Mouse (Mus musculus) neural tube, embryonic 11.5 days (tissue): ENCODE results near the gene Tmem190. TPM values are rescaled to one million over a fixed set of nuclear protein-coding genes. Genes with fewer than 3 reads are reported as not detected.
"Not testable (repeated sequence)": the region's sequence is repeated elsewhere in the genome, so short reads cannot be mapped to it uniquely, and the experiment has no call there.

Source experiments
- ATAC-seq: fragments of 200-750 bp; cut with Nextera tagmentation; 2 replicates; pipeline ENCODE4 v1.8.0; 2017; ENCODE audit warnings: moderate number of reproducible peaks, mild to moderate bottlenecking, moderate TSS enrichment, moderate library complexity; ENCODE audit not compliant: insufficient read depth, low FRiP score, low TSS enrichment
- DNase-seq: peaks from one replicate; pipeline ENCODE4 v3.0.0-alpha.2; 2015; ENCODE audit warnings: low spot score
- H3K27ac ChIP-seq: fragments of 300-500 bp; sonication (generic); 2 replicates; pipeline ENCODE4 v1.5.1; 2014; ENCODE audit warnings: low read depth, mild to moderate bottlenecking, low read length
- H3K27me3 ChIP-seq: fragments of 300-500 bp; sonication (generic); 2 replicates; pipeline ENCODE4 v1.6.1; 2014; ENCODE audit warnings: mild to moderate bottlenecking, low read length, mixed read lengths; ENCODE audit not compliant: control insufficient read depth, insufficient read depth
- H3K36me3 ChIP-seq: fragments of 300-500 bp; sonication (generic); 2 replicates; pipeline ENCODE4 v1.6.1; 2014; ENCODE audit warnings: mild to moderate bottlenecking, low read length, moderate library complexity, mixed read lengths; ENCODE audit not compliant: control insufficient read depth, insufficient read depth
- H3K4me1 ChIP-seq: fragments of 300-500 bp; sonication (generic); 2 replicates; pipeline ENCODE4 v1.6.1; 2014; ENCODE audit warnings: low read length, mixed read lengths; ENCODE audit not compliant: control insufficient read depth, insufficient read depth
- H3K4me2 ChIP-seq: fragments of 300-500 bp; sonication (generic); 2 replicates; pipeline ENCODE4 v1.6.1; 2014; ENCODE audit warnings: low read depth, mild to moderate bottlenecking, moderate library complexity
- H3K4me3 ChIP-seq: fragments of 300-500 bp; sonication (generic); 2 replicates; pipeline ENCODE4 v1.5.1; 2014; ENCODE audit warnings: low read depth, low read length
- H3K9ac ChIP-seq: fragments of 300-500 bp; sonication (generic); 2 replicates; pipeline ENCODE4 v1.6.1; 2014; ENCODE audit warnings: mild to moderate bottlenecking, low read length
- H3K9me3 ChIP-seq: fragments of 300-500 bp; sonication (generic); 2 replicates; pipeline ENCODE4 v1.6.1; 2016; ENCODE audit warnings: low read length; ENCODE audit not compliant: control insufficient read depth
- WGBS: fragments of 180-500 bp; shearing (Covaris S2); extraction: QIAGEN DNeasy Blood & Tissue Kit; methylation state at CpG from one replicate; pipeline ENCODE4 v1.1.7; 2014; 5-methylcytosine and 5-hydroxymethylcytosine counted together
- polyA plus RNA-seq: library from polyadenylated mRNA; unstranded; fragments of >200 nt; fragmentation: Nextera tagmentation; extraction: Ambion mirVana; gene quantifications from 2 replicates; pipeline ENCODE4 v1.2.1, GENCODE M21; 2014

Tmem190 gene
- polyA plus RNA-seq, 1 experiment from 2014 or later = not detected

DNA sequence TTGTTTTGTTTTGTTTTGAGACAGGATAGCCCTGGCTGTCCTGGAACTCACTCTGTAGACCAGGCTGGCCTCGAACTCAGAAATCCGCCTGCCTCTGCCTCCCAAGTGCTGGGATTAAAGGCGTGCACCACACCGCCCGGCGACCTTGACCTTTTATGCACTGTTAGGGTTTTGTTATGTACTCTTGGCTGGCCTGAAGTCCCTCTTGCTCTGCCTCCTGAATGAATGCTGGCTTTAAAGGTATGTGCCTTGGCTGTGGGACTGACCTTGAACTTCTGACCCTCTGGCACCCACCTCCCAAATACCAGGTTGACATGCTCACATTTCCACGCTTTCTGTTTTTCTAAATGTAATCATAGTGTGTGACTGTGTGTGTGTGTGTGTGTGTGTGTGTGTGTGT is 38.2 kb downstream of the Tmem190 start:
- ATAC-seq, H3K9me3 ChIP-seq, H3K27me3 ChIP-seq, H3K27ac ChIP-seq, DNase-seq, H3K4me1 ChIP-seq, H3K36me3 ChIP-seq, H3K9ac ChIP-seq, H3K4me3 ChIP-seq, H3K4me2 ChIP-seq: not testable (repeated sequence)
- 92% methylated on average over 7 of the region's 7 CpGs for WGBS

DNA sequence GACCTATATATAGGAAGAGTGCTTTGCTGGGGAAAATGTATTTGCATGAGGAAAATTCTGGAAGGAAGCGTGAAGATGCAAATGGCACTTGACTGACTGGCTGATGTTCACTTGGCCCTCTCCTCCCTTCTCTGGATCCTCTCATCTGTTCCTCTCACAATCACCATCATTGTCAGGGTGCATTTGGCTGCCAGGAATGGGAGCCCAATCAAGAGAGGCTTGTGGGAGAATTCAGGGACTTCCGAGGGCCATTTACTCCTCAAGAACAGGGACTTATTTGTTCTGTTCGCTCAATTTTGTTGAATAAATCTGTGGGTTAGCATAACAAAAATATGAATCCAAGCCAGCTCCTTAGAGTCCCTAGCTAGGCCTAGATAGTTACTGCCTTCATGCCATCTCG is 39.0 kb downstream of the Tmem190 start:
- no peak for ATAC-seq
- H3K4me3 ChIP-seq = no peak overlapping the region
- no peaks in the 10 kb centered on the region for H3K27me3 ChIP-seq
- no peak for DNase-seq
- no peaks in the 10 kb centered on the region for H3K36me3 ChIP-seq
- no peak overlapping the region for H3K9ac ChIP-seq
- H3K4me2 ChIP-seq = no peak overlapping the region
- no peaks in the 10 kb centered on the region for H3K4me1 ChIP-seq
- WGBS = 81% methylated on average over 4 of the region's 4 CpGs
- H3K27ac ChIP-seq = no peak overlapping the region
- H3K9me3 ChIP-seq = no peaks in the 10 kb centered on the region

DNA sequence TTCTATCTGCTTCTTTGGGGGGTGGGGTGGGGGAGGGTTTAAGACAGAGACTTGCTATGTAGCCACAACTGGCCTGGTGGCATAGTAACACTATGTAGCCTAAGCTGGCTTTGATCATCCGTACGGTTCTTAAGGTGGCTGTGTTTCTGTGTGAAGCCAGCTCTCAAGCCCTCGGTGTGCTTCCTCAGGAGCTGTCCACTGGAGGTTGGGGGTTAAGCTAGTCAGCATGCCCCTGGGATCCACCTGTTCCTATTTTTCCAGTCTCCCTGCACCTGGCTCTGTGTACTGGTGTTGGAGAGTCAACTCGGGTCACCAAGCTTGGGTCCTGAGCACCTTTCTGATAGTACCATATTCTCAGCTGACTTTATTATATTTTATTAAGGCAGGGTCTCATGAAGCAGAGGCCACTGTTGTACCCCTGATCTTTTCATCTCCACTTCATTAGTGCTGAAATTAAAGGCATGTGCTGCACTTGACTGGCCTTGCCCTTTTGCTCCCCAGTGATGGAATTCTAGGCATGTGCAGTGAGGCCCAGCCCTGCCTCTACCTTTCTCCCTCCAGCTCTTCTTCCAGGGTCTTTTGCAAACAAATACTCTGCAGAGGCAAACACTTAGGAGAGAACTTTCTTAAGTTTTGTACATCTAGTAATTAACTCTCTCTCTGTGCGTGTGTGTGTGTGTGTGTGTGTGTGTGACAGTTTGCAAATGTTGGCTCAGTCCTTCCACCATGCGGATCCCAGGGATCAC is 39.6 kb downstream of the Tmem190 start:
- Histone ChIP-seq H3K27ac (no peak overlapping the region), H3K4me1 (no peaks in the 10 kb centered on the region), H3K4me3 (no peak overlapping the region), H3K4me2 (no peak overlapping the region), H3K27me3 (no peaks in the 10 kb centered on the region), H3K36me3 (no peaks in the 10 kb centered on the region), H3K9me3 (no peaks in the 10 kb centered on the region), H3K9ac (no peak overlapping the region)
- ATAC-seq (no peak), DNase-seq (no peak)
- 66% methylated on average over 6 of the region's 6 CpGs for WGBS

DNA sequence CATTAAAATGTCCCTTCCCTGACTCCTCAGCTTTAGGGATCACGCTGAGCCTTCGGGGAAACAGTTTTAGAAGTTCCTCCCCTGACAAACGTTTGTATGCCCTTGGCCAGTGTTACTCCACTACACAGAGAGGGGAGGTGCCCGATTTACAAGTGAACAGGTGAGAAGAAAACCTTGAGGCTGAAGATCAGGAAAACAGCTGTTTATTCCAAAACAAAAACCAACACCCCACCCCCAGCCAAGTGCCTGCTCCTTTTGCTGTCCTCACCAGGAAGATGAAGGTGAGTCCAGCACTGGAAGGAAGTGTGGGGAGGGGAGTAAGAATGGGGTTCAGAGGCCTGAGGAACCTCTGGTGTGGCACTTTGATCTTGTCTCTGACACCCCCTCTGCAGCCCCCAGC is 42.6 kb downstream of the Tmem190 start:
- ATAC-seq (no peak), DNase-seq (no peak)
- H3K4me2 ChIP-seq = no peak overlapping the region
- no peaks in the 10 kb centered on the region for H3K27me3 ChIP-seq
- no peaks in the 10 kb centered on the region for H3K4me1 ChIP-seq
- no peak overlapping the region for H3K27ac ChIP-seq
- WGBS = 44% methylated on average over 4 of the region's 4 CpGs
- H3K9me3 ChIP-seq = no peaks in the 10 kb centered on the region
- H3K9ac ChIP-seq = no peak overlapping the region
- no peak overlapping the region for H3K4me3 ChIP-seq
- no peaks in the 10 kb centered on the region for H3K36me3 ChIP-seq

DNA sequence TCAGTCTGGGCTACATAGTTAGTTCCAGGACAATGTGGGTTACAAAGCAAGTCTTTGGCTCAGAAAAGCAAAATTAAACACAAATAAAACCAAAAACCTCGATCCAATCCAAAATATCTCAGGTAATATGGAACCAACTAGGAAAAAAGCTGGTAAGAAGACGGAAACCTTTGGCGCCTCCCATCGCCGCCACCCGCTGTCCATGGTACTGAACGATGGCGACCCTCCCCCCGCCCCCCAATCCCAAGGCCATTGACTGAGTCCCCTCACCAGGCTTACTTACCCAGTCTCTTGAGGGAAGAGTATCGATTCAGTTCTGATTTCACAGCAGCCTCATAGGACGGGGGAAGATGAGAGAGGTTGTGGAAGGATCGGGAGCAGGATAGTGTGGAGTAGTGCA is 47.7 kb downstream of the Tmem190 start:
- no peaks in the 10 kb centered on the region for H3K4me1 ChIP-seq
- DNase-seq (no peak), ATAC-seq (no peak)
- H3K27ac ChIP-seq = no peak overlapping the region
- H3K9me3 ChIP-seq = no peaks in the 10 kb centered on the region
- H3K27me3 ChIP-seq = peaks cover 4% of the 10 kb centered on the region
- WGBS = 9% methylated on average over 12 of the region's 12 CpGs
- H3K4me3 ChIP-seq = no peak overlapping the region
- no peaks in the 10 kb centered on the region for H3K36me3 ChIP-seq
- no peak overlapping the region for H3K4me2 ChIP-seq
- no peak overlapping the region for H3K9ac ChIP-seq

Other genes with a start within 250 kb of the Tmem190 start
- 9.0 and 10.8 TPM in 2 replicates for gene Syt5, start 235.4 kb upstream of the Tmem190 start, polyA plus RNA-seq
- gene Ptprh, start 178.9 kb upstream of the Tmem190 start, polyA plus RNA-seq = not detected in 2 replicates
- gene Tmem86b, start 151.5 kb upstream of the Tmem190 start, polyA plus RNA-seq = 1.5 and 2.1 TPM in 2 replicates
- gene Ppp6r1, start 123.9 kb upstream of the Tmem190 start, polyA plus RNA-seq = 6.0 and 6.7 TPM in 2 replicates
- 108 and 120 TPM in 2 replicates for gene Hspbp1, start 97.9 kb upstream of the Tmem190 start, polyA plus RNA-seq
- gene Brsk1, start 92.3 kb upstream of the Tmem190 start, polyA plus RNA-seq = 2.7 and 3.4 TPM in 2 replicates
- 0.17 TPM in 1 of 2 replicates, not detected in the other for gene Tmem150b, start 57.7 kb upstream of the Tmem190 start, polyA plus RNA-seq
- gene Kmt5c, start 42.8 kb upstream of the Tmem190 start, polyA plus RNA-seq = 80.6 and 87.0 TPM in 2 replicates
- 23.0 and 27.0 TPM in 2 replicates for gene Cox6b2, start 29.8 kb upstream of the Tmem190 start, polyA plus RNA-seq
- not detected in 2 replicates for gene Fam71e2, start 11.6 kb upstream of the Tmem190 start, polyA plus RNA-seq
- gene Il11, start 78 bp upstream of the Tmem190 start, polyA plus RNA-seq = 0.16 TPM in 1 of 2 replicates, not detected in the other
- 1.7 and 2.2 TPM in 2 replicates for gene Tmem238, start 6.7 kb downstream of the Tmem190 start, polyA plus RNA-seq
- gene Rpl28, start 9.9 kb downstream of the Tmem190 start, polyA plus RNA-seq = 157 and 169 TPM in 2 replicates
- 422 and 471 TPM in 2 replicates for gene Ube2s, start 29.7 kb downstream of the Tmem190 start, polyA plus RNA-seq
- gene Shisa7, start 61.8 kb downstream of the Tmem190 start, polyA plus RNA-seq = 3.1 and 3.2 TPM in 2 replicates
- 2.4 and 2.5 TPM in 2 replicates for gene Isoc2b, start 87.3 kb downstream of the Tmem190 start, polyA plus RNA-seq
- gene Isoc2a, start 94.2 kb downstream of the Tmem190 start, polyA plus RNA-seq = 0.49 and 0.82 TPM in 2 replicates
- 0.29 TPM in 1 of 2 replicates, not detected in the other for gene Gm36210, start 123.6 kb downstream of the Tmem190 start, polyA plus RNA-seq
- 3.5 and 3.8 TPM in 2 replicates for gene Zfp628, start 132.3 kb downstream of the Tmem190 start, polyA plus RNA-seq
- gene Nat14, start 139.1 kb downstream of the Tmem190 start, polyA plus RNA-seq = 6.4 and 7.1 TPM in 2 replicates
- gene Ssc5d, start 142.8 kb downstream of the Tmem190 start, polyA plus RNA-seq = 2.8 and 3.3 TPM in 2 replicates
- gene Sbk2, start 181.5 kb downstream of the Tmem190 start, polyA plus RNA-seq = not detected in 2 replicates
- 0.09 TPM in 1 of 2 replicates, not detected in the other for gene Sbk3, start 188.2 kb downstream of the Tmem190 start, polyA plus RNA-seq
- 41.6 and 47.8 TPM in 2 replicates for gene Zfp579, start 213.2 kb downstream of the Tmem190 start, polyA plus RNA-seq
- gene Zfp524, start 231.5 kb downstream of the Tmem190 start, polyA plus RNA-seq = 7.8 and 10.1 TPM in 2 replicates
- gene Fiz1, start 231.8 kb downstream of the Tmem190 start, polyA plus RNA-seq = 50.2 and 50.6 TPM in 2 replicates
- 0.36 and 1.1 TPM in 2 replicates for gene Gm44973, start 232.6 kb downstream of the Tmem190 start, polyA plus RNA-seq
- gene Zfp865, start 237.4 kb downstream of the Tmem190 start, polyA plus RNA-seq = 5.5 and 5.6 TPM in 2 replicates
- 6.4 and 8.3 TPM in 2 replicates for gene Ccdc106, start 237.6 kb downstream of the Tmem190 start, polyA plus RNA-seq